Mouse (Mus musculus): Measurements from ENCODE around the gene Epc2. TPM values are rescaled to one million over a fixed set of nuclear protein-coding genes. Genes with fewer than 3 reads are reported as not detected.
A peak's percentile ranks its signal among the peaks of the same experiment; 100 is the strongest.

Epc2 gene
- total RNA-seq, 1 experiment = 27.5 TPM

GRCm38 (mm10) chr2:49573282-49573681, 122.0 kb downstream of the Epc2 start:
- Histone ChIP-seq H3K4me3 (ENCODE audit: insufficient read depth in 1 of 2, low read depth in 1 of 2, low read length in 2 of 2, poor library complexity in 1 of 2, severe bottlenecking in 1 of 2) (no peak overlapping the region), H3K9me3 (ENCODE audit: control insufficient read depth, insufficient read depth, low read depth, low read length) (no peaks in the 10 kb centered on the region), H3K36me3 (ENCODE audit: control insufficient read depth, insufficient read depth, low read length, poor library complexity, severe bottlenecking) (no peaks in the 10 kb centered on the region), H3K4me1 (ENCODE audit: control insufficient read depth in 2 of 2, insufficient read depth in 2 of 2, low read length in 2 of 2, poor library complexity in 1 of 2) (no peaks in the 10 kb centered on the region), H3K27ac (ENCODE audit: insufficient read depth, low read depth, low read length, poor library complexity, severe bottlenecking) (no peak overlapping the region), H3K9ac (ENCODE audit: insufficient read depth, low read depth, low read length, poor library complexity, severe bottlenecking) (no peak overlapping the region)
- TF ChIP-seq CHD2 (IDR thresholded peaks at IDR 0.05; ENCODE audit: low read depth, low read length) (no peak), HCFC1 (IDR thresholded peaks at IDR 0.05; ENCODE audit: borderline replicate concordance, insufficient read depth, low read length) (no peak), MAFK (IDR thresholded peaks at IDR 0.05; ENCODE audit: insufficient read depth, low read depth, low read length) (no peak), ZC3H11A (IDR thresholded peaks at IDR 0.05; ENCODE audit: borderline replicate concordance, low read depth, low read length) (no peak), ZNF384 (IDR thresholded peaks at IDR 0.05; ENCODE audit: low read depth, low read length) (no peak)
- in situ Hi-C loops (cut with MboI; ENCODE audit: low sequenced_read_pairs in 2 of 2, unreplicated experiment in 2 of 2) = no loop called here
- DNase-seq (ENCODE audit: low read depth, low spot score) = peak; percentile 15

GRCm38 (mm10) chr2:49580585-49580984, 129.3 kb downstream of the Epc2 start:
- no peak for TF ChIP-seq CHD2 (IDR thresholded peaks at IDR 0.05; ENCODE audit: low read depth, low read length)
- TF ChIP-seq ZNF384 (IDR thresholded peaks at IDR 0.05; ENCODE audit: low read depth, low read length) = no peak
- TF ChIP-seq HCFC1 (IDR thresholded peaks at IDR 0.05; ENCODE audit: borderline replicate concordance, insufficient read depth, low read length) = no peak
- no peak for TF ChIP-seq MAFK (IDR thresholded peaks at IDR 0.05; ENCODE audit: insufficient read depth, low read depth, low read length)
- TF ChIP-seq ZC3H11A (IDR thresholded peaks at IDR 0.05; ENCODE audit: borderline replicate concordance, low read depth, low read length) = no peak
- in situ Hi-C loops (cut with MboI; ENCODE audit: low sequenced_read_pairs in 2 of 2, unreplicated experiment in 2 of 2) = no loop called here
- no peaks in the 10 kb centered on the region for H3K9me3 ChIP-seq (ENCODE audit: control insufficient read depth, insufficient read depth, low read depth, low read length)
- H3K27ac ChIP-seq (ENCODE audit: insufficient read depth, low read depth, low read length, poor library complexity, severe bottlenecking) = no peak overlapping the region
- H3K4me1 ChIP-seq (ENCODE audit: control insufficient read depth in 2 of 2, insufficient read depth in 2 of 2, low read length in 2 of 2, poor library complexity in 1 of 2) = 0 out of 4 replicates have a peak, but pooled peaks cover 0 to 2% of the 10 kb centered on the region in 2 experiments
- H3K9ac ChIP-seq (ENCODE audit: insufficient read depth, low read depth, low read length, poor library complexity, severe bottlenecking) = no peak overlapping the region
- no peaks in the 10 kb centered on the region for H3K36me3 ChIP-seq (ENCODE audit: control insufficient read depth, insufficient read depth, low read length, poor library complexity, severe bottlenecking)
- DNase-seq (ENCODE audit: low read depth, low spot score) = no peak
- no peak overlapping the region for H3K4me3 ChIP-seq (ENCODE audit: insufficient read depth in 1 of 2, low read depth in 1 of 2, low read length in 2 of 2, poor library complexity in 1 of 2, severe bottlenecking in 1 of 2)

GRCm38 (mm10) chr2:49582546-49582945, 131.3 kb downstream of the Epc2 start:
- no peak for DNase-seq (ENCODE audit: low read depth, low spot score)
- no peaks in the 10 kb centered on the region for H3K9me3 ChIP-seq (ENCODE audit: control insufficient read depth, insufficient read depth, low read depth, low read length)
- no peak overlapping the region for H3K27ac ChIP-seq (ENCODE audit: insufficient read depth, low read depth, low read length, poor library complexity, severe bottlenecking)
- H3K9ac ChIP-seq (ENCODE audit: insufficient read depth, low read depth, low read length, poor library complexity, severe bottlenecking) = no peak overlapping the region
- 0 out of 4 replicates have a peak, but pooled peaks cover 0 to 2% of the 10 kb centered on the region in 2 experiments for H3K4me1 ChIP-seq (ENCODE audit: control insufficient read depth in 2 of 2, insufficient read depth in 2 of 2, low read length in 2 of 2, poor library complexity in 1 of 2)
- H3K4me3 ChIP-seq (ENCODE audit: insufficient read depth in 1 of 2, low read depth in 1 of 2, low read length in 2 of 2, poor library complexity in 1 of 2, severe bottlenecking in 1 of 2) = no peak overlapping the region
- no peaks in the 10 kb centered on the region for H3K36me3 ChIP-seq (ENCODE audit: control insufficient read depth, insufficient read depth, low read length, poor library complexity, severe bottlenecking)
- in situ Hi-C loops (cut with MboI; ENCODE audit: low sequenced_read_pairs in 2 of 2, unreplicated experiment in 2 of 2) = no loop called here
- no peak for TF ChIP-seq CHD2 (IDR thresholded peaks at IDR 0.05; ENCODE audit: low read depth, low read length)

- Histone ChIP-seq H3K4me1 (ENCODE audit: control insufficient read depth in 2 of 2, insufficient read depth in 2 of 2, low read length in 2 of 2, poor library complexity in 1 of 2) (0 out of 4 replicates have a peak, but pooled peaks cover 0 to 2% of the 10 kb centered on the region in 2 experiments), H3K36me3 (ENCODE audit: control insufficient read depth, insufficient read depth, low read length, poor library complexity, severe bottlenecking) (no peaks in the 10 kb centered on the region), H3K4me3 (ENCODE audit: insufficient read depth in 1 of 2, low read depth in 1 of 2, low read length in 2 of 2, poor library complexity in 1 of 2, severe bottlenecking in 1 of 2) (no peak overlapping the region), H3K27ac (ENCODE audit: insufficient read depth, low read depth, low read length, poor library complexity, severe bottlenecking) (no peak overlapping the region), H3K9ac (ENCODE audit: insufficient read depth, low read depth, low read length, poor library complexity, severe bottlenecking) (no peak overlapping the region), H3K9me3 (ENCODE audit: control insufficient read depth, insufficient read depth, low read depth, low read length) (no peaks in the 10 kb centered on the region)
- in situ Hi-C loops (cut with MboI; ENCODE audit: low sequenced_read_pairs in 2 of 2, unreplicated experiment in 2 of 2) = no loop called here
- TF ChIP-seq HCFC1 (IDR thresholded peaks at IDR 0.05; ENCODE audit: borderline replicate concordance, insufficient read depth, low read length) (no peak), MAFK (IDR thresholded peaks at IDR 0.05; ENCODE audit: insufficient read depth, low read depth, low read length) (no peak), ZNF384 (IDR thresholded peaks at IDR 0.05; ENCODE audit: low read depth, low read length) (no peak), CHD2 (IDR thresholded peaks at IDR 0.05; ENCODE audit: low read depth, low read length) (no peak), ZC3H11A (IDR thresholded peaks at IDR 0.05; ENCODE audit: borderline replicate concordance, low read depth, low read length) (no peak)
- no peak for DNase-seq (ENCODE audit: low read depth, low spot score)
These were observed 132.0 kb downstream of the Epc2 start for GRCm38 (mm10) chr2:49583311-49583710.

GRCm38 (mm10) chr2:49590450-49590849, 139.2 kb downstream of the Epc2 start:
- no peak overlapping the region for H3K9ac ChIP-seq (ENCODE audit: insufficient read depth, low read depth, low read length, poor library complexity, severe bottlenecking)
- TF ChIP-seq HCFC1 (IDR thresholded peaks at IDR 0.05; ENCODE audit: borderline replicate concordance, insufficient read depth, low read length) (no peak), ZC3H11A (IDR thresholded peaks at IDR 0.05; ENCODE audit: borderline replicate concordance, low read depth, low read length) (no peak), CHD2 (IDR thresholded peaks at IDR 0.05; ENCODE audit: low read depth, low read length) (no peak), ZNF384 (IDR thresholded peaks at IDR 0.05; ENCODE audit: low read depth, low read length) (no peak), MAFK (IDR thresholded peaks at IDR 0.05; ENCODE audit: insufficient read depth, low read depth, low read length) (no peak)
- H3K4me1 ChIP-seq (ENCODE audit: control insufficient read depth in 2 of 2, insufficient read depth in 2 of 2, low read length in 2 of 2, poor library complexity in 1 of 2) = peaks cover 0 to 4% of the 10 kb centered on the region in 2 experiments; a peak in 3 of 4 replicates
- no peaks in the 10 kb centered on the region for H3K9me3 ChIP-seq (ENCODE audit: control insufficient read depth, insufficient read depth, low read depth, low read length)
- no peak overlapping the region for H3K27ac ChIP-seq (ENCODE audit: insufficient read depth, low read depth, low read length, poor library complexity, severe bottlenecking)
- in situ Hi-C loops (cut with MboI; ENCODE audit: low sequenced_read_pairs in 2 of 2, unreplicated experiment in 2 of 2) = no loop called here
- no peak for DNase-seq (ENCODE audit: low read depth, low spot score)
- no peak overlapping the region for H3K4me3 ChIP-seq (ENCODE audit: insufficient read depth in 1 of 2, low read depth in 1 of 2, low read length in 2 of 2, poor library complexity in 1 of 2, severe bottlenecking in 1 of 2)
- no peaks in the 10 kb centered on the region for H3K36me3 ChIP-seq (ENCODE audit: control insufficient read depth, insufficient read depth, low read length, poor library complexity, severe bottlenecking)

All from ES-E14 (cell line).